Mouse (Mus musculus): ENCODE measurements around the gene Dkkl1. TPM values are rescaled to one million over a fixed set of nuclear protein-coding genes. Genes with fewer than 3 reads are reported as not detected.

Dkkl1 gene
- total RNA-seq, 2 experiments from 2014 or later: 1.0 to 1.1 TPM

DNA sequence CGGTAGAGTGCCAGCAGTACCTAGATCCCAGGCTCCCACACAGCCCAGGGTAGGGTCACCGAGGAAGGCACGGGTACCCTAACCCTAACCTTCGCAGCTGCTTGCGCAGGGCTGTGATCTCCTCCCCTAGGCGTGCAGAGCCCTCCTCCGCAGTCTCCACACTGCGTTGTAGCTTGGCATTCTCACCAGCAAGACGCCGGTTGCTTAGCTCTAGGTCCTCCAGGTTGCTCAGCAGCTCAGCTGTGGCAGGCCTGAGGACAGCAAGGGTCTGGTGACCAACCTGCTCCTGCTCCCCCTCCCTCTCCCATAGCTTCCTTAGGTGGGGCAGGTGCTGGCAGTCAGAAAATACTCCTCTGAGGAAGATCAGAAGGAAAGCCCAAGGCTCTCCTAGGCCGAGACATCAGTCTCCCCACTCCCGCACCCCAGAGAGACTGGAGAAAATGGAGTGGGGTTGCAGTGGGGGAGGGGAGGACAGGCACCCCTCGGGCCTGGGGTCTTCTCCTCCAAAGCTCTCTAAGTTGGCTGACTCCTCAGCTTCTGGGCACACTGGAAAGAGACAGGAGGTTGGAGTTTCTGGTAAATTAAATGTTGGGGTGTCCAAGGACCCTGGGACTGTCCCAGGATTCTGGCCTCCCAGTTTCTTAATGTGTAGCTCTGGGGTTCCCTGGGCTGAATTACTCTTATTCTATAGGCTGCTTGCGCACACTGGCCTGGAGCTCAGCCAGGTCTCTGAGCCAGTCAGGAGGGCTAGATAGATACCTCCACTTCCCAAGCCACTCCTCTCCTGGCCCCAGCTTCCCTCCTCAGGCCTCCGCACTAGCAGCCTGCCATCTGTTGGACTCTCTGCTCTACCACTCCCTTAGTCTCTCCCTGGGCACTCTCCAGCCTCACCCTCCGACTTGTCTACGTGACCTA is 17.8 kb downstream of the Dkkl1 start:
- ATAC-seq (ENCODE audit: poor library complexity, severe bottlenecking): no peak

DNA sequence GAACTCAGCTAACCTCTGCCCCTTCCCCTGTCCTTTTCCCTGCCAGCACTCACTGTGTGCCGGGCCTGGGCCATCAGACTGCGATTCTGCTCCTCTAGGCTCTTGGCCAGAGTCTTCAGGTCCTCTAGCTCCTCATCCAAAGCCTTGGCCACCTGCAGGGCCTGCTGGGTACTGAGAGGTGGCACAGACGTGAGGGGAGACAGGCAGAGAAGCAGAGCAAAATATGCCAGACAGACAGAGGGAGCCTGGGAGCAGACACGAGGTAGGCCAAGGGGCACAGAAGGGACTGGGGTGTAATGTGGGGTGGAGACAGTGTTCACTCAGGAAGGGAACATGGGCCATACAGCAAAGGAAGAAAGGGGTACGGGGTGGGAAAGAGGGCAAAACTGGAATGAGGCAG is 18.5 kb downstream of the Dkkl1 start:
- ATAC-seq (ENCODE audit: poor library complexity, severe bottlenecking): no peak

DNA sequence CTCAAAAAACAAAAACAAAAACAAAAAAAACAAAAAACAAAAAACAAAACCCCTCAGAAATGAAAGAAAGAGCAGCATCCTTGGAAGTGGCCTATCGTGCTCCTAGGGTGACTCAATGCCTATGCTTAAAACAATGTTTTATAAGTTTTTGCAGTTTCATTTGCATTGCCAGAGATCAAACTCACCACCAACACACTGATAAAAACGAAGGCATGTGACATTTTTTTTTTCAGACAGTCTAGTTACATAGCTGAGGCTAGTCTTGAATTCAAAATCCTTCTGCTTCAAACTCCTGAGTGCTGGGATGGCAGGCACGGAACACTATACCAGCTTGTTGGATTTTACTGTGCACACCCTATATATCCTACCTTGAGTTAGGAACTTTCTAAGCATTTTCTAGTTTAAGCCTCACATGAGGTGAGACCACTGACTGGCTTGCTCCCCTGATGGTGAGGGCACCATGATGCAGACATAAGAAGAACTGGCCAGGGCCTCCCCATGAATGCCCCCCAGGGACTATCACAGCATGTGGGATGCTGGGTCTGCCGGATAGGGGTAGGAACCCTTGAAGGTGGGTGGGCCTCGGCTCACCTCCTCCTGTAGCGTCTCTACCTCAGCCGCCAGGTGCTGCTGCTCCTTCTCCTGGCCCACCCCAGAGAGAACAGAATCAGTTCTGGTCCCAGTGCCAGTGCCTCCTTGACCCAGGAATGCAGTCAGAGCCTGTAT is 19.2 kb downstream of the Dkkl1 start:
- no peak for ATAC-seq (ENCODE audit: poor library complexity, severe bottlenecking)

DNA sequence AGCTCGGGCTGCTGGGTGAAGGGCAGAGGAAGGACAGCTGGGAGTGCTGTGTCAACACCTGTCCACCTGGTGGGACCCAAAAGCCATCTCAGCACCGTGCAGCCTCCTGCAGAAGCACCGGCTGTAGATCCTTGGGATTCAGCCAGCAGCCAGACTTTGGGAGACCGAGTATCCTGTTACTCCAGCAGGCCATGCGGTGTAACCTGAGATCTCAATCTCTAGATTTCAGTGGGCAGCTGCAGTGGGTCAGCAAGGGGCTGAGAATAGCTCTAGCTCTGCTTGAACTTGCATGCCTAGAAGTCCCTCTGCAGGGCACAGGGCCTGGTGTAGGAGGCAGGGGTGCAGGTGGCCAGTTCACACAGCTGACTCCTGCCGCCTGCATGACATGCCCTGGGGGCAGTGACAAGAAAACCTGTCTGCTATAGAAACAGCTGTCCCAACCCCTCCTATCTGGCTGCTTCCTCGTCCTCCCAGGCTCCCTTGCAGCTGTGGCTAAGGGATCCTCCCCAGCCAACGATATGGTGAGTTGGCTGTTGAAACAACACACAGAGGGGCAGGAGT is 20.1 kb downstream of the Dkkl1 start:
- ATAC-seq (ENCODE audit: poor library complexity, severe bottlenecking): no peak

DNA sequence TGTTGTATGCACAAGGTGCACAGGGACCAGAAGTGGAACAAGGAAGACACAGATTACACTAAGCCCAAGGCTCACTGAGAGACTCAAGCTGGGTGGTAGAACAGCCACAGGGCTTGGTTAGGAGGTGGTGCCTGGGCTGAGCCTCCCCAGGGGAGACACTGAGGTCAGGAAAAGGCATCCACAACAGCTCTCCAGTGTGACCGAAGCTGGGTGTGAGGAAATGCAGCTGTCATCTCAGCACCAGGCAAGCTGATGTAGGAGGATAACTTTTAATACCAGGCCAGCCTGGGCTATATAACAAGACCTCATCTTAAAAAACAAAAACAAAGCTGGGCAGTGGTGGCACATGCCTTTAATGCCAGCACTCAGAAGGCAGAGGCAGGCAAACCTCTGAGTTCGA is 20.8 kb downstream of the Dkkl1 start:
- no peak for ATAC-seq (ENCODE audit: poor library complexity, severe bottlenecking)

DNA sequence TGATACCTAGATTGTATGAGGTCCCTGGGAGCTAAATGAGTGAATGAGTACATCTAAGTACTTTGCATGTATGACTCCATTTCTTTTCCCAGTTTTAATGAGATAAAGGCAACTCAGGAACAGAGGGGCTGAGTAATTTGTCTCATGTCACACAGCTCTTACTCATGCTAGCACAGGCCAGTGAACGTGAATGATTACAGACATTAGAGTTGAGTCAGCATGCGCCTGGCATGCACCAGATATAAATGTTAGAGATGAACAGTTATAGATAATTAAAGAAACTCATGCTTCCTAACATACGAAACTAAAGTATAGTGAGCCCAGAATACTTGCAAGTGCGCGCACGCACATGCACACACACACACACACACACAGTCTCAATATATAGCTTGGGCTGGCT is 21.8 kb downstream of the Dkkl1 start:
- no peak for ATAC-seq (ENCODE audit: poor library complexity, severe bottlenecking)

DNA sequence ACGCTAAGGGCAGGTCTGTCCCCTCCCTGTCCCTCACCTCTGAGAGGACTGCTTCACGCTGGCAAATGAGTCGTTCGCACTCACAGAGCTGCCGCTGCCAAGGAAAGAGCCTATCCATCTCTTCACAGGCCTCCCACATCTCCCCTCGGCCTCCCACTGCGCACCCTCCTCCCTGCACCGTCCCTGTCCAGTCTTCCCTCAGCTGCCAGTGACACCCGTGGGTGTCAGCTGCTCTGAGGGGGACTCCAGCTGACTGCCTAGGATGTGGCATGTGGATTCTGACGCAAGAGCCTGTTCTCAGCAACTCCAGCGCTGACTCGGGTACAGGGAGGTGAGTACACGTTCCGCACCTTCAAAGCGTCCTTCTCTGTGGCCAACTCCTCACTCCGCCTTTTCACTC is 22.3 kb downstream of the Dkkl1 start:
- no peak for ATAC-seq (ENCODE audit: poor library complexity, severe bottlenecking)

DNA sequence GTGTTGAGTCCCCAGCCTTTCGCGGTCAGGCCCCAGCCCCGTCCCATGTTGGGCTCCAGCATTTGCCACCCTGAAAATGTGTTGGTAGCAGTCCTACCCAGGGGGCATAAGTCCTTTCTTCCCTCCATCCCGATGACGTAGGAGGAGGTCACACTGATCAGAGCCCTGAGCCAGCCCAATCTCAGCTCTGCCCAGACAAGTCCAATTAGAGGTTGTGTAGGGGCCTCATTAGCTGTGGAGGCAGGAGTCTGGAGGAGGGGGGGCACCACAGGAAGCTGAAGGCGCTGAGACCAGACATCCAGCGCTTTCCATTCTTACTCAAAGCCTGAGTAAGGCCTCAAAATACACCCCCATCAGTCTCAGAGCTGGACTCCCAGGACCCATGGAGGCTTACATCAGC is 26.0 kb downstream of the Dkkl1 start:
- ATAC-seq (ENCODE audit: poor library complexity, severe bottlenecking): no peak

DNA sequence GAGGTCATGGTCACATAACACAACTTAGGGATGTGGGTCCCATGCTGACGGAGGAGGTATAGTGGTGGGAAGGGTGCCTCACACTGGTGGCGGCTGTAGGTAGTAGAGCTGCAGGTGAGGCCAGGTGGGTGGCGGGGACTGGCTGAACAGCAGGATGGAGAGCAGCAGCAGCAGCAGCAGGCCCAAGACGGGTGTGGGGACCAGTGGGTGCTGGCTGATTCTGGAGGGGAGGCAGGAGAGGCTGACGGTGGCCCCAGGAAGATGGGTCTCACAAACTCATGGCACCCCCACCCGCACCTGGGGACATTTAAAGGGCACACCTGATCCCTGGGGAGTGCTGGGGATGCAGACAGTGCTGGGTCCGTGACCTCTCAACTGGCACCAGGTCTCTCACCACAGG is 28.3 kb downstream of the Dkkl1 start:
- ATAC-seq (ENCODE audit: poor library complexity, severe bottlenecking): no peak

DNA sequence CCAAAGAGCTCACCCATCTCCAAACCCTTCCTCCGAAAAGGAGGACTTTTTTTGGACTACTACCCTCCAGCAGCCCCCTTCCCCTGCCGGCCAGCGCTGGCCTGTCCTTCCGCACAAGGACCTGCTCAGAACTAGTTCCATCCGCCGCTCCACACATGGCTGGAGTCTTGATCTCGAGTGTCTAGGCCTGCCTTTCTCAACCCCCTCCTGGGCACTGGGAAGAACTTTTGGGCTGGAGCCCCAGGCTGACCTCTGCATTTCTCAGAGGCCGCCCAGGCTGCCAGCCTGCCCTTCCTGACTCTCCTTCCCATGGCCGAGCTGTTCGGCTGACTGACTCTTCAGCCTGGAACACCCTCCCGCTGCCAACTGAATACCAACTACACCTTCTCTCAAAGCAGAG is 29.3 kb downstream of the Dkkl1 start:
- peak; percentile 17; the same call in 1 of the 2 replicates for ATAC-seq (ENCODE audit: poor library complexity, severe bottlenecking)

DNA sequence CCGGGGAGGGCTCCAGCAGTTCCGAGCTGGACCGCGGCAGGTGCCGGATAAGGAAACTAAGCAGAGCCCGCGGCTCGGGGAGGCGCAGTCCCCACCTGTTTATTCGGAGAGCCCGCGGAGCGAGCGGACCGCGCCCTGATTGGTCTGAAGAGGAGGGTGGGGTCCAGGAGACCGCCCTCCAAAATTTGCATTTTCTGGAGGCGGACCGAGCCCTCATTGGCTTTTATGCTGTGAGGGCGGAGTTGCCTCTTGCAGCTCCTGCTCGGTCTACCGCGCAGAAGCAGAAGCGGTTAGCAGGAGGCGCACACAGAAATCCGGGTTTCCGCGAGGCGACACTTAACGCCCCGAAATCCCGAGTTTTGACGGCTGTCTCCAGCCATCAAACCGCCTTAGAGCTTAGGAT is 29.7 kb downstream of the Dkkl1 start:
- ATAC-seq (ENCODE audit: poor library complexity, severe bottlenecking): peak; percentile 96

DNA sequence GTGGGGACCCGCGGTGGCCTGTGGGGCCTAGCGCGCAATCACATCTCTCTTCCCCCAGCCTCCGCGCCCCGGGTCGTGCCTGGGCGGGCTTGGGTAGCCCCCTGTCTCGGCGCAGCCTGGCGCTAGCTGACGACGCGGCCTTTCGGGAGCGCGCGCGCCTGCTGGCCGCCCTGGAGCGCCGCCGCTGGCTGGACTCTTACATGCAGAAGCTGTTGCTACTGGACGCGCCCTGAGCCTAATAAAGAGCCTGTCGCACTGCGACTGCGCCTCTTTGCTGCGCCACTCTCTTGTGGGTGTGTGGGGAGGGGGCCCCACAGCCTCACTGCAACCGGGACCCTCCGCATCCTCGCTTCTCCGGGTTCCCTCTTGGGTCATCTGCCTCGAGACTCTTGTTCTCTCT is 30.4 kb downstream of the Dkkl1 start:
- no peak for ATAC-seq (ENCODE audit: poor library complexity, severe bottlenecking)

DNA sequence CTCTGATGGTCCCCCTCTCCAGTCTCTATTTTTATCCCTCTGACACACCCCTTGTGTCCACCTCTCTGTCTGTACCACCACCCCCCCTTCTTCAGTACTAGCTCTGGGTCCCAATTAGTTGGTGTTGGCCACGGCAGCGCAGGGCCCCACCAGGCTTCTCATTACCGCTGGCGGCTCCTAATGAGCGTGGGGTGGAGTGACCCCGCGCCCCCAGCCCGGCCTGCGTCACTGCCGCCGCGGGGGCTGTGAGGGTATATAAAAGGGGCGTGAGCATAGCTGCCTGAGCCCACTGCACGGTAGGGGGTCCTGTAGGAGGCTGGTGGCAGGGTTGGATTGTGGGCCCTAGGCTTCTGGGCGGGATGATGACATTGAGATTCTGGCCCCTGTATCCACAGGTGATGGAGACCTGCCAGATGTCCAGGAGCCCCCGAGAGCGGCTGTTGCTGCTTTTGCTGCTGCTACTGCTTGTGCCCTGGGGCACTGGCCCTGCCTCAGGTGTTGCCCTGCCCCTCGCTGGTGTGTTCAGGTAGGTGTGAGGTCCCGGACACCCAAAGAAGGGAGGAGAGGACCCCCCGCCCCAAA is 31.0 kb downstream of the Dkkl1 start, which contains the start of gene Pth2:
Gene Pth2 (plus strand): TSS at position 100 of the 582 bp plus-strand sequence.
- no peak for ATAC-seq (ENCODE audit: poor library complexity, severe bottlenecking)

DNA sequence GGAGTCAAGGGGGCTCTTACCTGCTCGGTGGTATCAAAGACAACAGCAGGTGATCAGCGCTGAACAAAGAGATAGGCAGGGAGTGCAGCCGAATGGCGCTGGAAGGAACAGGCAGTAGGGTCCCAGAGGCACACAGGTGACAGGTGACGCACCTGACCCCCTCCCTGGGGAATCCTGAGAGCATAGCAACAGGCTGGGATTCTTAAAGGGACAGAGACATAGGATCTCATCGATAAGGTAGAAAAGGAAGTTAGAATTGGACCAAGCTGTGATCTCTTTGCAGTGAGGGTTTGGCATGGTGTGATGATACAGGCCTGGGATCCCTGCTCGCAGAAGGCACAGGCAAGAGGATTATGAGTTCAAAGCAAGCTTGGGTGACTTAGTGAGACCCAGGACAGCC is 32.5 kb downstream of the Dkkl1 start, which contains the start of gene Gfy:
Gene Gfy (minus strand): TSS at position 101 of the 400 bp plus-strand sequence.
- no peak for ATAC-seq (ENCODE audit: poor library complexity, severe bottlenecking)

DNA sequence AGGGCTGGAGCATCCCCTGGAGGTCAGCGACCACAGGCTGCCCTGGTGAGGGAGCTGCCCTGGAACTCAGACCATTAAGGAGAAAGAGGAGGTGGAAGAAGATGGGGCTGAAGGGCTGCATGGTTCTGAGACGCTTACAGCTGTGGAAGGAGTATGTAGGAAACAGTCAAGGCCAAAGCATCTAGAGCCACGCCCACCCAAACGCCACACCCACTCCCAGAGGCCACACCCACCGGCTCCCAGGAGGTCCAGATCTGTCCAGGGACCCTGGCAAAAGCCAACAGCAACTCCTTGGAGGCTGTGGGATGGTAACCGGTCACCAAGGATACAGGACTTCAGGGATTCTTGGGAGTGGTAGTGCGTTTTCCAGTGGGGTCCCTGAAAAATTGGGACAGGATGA is 33.4 kb downstream of the Dkkl1 start:
- ATAC-seq (ENCODE audit: poor library complexity, severe bottlenecking): no peak

DNA sequence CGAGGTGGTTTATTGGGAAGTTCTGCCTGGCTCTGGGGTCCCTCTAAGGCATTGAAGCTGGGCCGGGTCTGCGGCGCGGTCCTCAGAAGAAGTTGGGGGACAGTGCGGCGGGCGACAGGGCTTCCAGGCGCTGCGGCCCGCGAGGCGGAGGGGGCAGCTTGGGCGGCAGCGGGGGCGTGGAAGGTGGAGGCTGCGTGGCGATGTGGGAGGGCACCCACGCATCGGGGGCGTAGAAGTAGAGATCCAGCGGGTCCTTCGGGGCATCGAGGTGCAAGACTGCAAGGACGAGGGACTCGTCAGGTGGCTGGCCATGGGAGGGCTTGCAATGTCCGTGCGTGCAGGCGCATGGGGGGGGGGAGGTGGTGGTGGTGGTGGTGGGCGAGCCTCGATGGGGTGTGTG is 35.6 kb downstream of the Dkkl1 start:
- no peak for ATAC-seq (ENCODE audit: poor library complexity, severe bottlenecking)

DNA sequence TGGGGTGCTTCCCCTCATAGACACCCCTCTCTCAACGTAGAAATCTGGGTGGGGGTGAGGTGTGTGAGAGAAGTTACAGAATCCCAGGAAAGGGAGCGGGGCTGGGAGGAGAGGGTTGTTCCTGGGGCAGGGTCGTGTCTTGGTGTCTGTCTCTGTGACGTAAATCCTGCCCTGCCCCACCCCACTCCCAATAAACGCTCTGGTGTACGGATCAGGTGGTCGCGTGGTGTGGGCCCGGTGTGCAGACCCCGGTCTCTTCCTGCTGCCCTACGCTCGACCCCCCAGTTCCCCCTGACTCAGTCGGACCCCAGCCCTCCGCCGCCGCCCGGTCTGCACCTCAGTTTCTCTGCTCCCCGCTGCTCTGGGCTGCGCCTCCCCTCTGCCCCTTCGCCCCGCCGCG is 36.0 kb downstream of the Dkkl1 start:
- ATAC-seq (ENCODE audit: poor library complexity, severe bottlenecking): no peak

DNA sequence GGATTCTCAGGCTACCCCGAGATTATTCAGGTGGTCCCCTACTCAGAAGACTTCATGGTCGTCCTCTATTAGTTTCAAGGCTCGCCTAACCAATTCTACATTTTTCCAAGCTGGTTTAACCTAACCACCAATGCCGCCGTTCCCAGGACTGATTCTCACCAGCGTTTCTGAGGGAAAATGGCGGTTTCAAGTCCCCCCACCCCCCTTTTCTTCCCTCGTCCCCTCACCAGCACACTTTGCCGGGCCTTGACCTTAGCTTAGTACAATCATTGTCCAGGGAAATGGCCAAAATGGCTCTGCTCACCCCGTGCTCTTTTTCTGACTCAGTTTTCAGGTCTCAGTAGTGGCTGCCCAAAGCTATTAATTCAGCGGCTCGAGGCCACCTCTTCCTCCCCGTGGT is 36.5 kb downstream of the Dkkl1 start:
- no peak for ATAC-seq (ENCODE audit: poor library complexity, severe bottlenecking)

DNA sequence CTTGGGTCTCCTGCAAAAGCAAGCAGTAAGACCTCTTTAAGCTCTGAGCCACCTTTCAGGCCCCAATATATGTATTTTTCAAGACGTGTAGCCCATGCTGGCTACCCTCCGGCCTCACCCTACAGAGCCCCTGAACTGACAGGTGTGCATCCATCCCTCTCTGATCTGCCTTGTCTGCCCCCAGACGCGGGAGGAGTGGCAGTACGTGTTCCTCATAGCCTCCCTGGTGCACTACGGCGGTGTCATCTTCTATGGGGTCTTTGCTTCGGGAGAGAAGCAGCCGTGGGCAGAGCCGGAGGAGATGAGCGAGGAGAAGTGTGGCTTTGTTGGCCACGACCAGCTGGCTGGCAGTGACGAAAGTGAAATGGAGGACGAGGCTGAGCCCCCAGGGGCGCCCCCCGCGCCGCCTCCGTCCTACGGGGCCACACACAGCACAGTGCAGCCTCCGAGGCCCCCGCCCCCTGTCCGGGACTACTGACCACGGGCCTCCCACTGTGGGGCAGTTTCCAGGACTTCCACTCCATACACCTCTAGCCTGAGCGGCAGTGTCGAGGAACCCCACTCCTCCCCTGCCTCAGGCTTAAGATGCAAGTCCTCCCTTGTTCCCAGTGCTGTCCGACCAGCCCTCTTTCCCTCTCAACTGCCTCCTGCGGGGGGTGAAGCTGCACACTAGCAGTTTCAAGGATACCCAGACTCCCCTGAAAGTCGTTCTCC is 37.2 kb downstream of the Dkkl1 start:
- ATAC-seq (ENCODE audit: poor library complexity, severe bottlenecking): 0 out of 2 replicates have a peak, but pooled peaks have one; percentile 4

DNA sequence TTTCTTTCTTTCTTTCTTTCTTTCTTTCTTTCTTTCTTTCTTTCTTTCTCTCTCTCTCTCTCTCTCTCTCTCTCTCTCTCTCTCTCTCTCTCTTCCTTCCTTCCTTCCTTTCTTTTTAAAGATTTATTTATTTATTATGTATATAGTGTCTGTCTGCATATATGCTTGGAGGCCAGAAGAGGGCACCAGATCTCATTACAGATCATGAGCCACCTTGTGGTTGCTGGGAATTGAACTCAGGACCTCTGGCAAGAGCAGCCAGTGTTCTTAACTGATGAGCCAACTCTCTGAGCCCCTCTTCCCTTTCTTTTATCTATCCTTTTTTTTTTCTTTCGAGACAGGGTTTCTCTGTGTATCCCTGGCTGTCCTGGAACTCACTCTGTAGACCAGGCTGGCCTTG is 38.2 kb downstream of the Dkkl1 start:
- 0 out of 2 replicates have a peak, but pooled peaks have one; percentile 31 for ATAC-seq (ENCODE audit: poor library complexity, severe bottlenecking)

DNA sequence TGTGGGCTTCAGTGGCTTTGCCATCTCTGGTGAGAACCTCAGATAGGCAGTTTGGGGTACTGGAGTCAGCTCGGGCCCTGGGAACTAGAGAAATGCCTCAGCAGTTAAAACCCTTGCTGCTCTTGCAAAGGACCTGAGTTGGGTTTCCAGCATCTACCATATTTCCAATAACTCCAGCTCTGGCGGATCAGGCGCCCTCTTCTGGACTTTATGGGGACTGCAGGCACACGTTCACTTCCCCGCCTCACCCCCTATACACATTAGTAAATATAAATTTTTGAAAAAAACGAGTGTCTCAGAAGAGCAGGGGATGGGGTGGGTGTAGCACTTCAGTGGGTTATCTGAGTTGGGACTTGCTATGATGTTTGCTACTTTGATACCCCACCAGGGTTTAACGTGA is 39.0 kb downstream of the Dkkl1 start:
- peak; percentile 48 for ATAC-seq (ENCODE audit: poor library complexity, severe bottlenecking)
